Mouse (Mus musculus) lung, adult 2 months (tissue): ENCODE measurements around the gene Gm2696.

Source experiments
- CTCF ChIP-seq: fragments of 200-500 bp; IDR thresholded peaks from 2 replicates; pipeline ENCODE4 v1.5.1; 2011; ENCODE audit warnings: mild to moderate bottlenecking, low read length, control low read depth; ENCODE audit not compliant: insufficient read depth
- POLR2A ChIP-seq: fragments of 200-500 bp; IDR thresholded peaks from 2 replicates; pipeline ENCODE4 v1.6.1; 2011; ENCODE audit warnings: low read depth, mild to moderate bottlenecking, control low read depth, low read length, borderline replicate concordance; ENCODE audit errors: extremely low read depth

DNA sequence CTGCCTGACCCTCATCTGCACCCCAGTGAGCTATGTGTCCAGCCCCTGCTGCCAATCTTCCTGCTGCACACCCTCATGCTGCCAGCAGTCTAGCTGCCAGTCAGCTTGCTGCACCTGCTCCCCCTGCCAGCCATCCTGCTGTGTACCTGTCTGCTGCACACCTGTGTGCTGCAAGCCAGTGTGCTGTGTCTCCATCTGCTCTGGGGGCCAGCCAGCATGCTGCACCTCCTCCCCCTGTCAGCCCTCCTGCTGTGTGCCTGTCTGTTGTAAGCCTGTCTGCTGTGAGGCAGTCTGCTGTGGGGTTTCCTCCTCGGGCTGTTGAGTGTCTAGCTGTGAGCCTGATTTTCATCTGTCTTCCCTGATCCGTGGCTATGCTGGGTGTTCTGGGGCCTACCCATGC lies 32.5 kb downstream of the Gm2696 start:
- TF ChIP-seq CTCF (no peak), POLR2A (no peak)
